9 mouse cellular contexts compared by ENCODE assay signal in genomic region chr5:28037639-28038038, GRCm38 (mm10). TPM values are rescaled to one million over a fixed set of nuclear protein-coding genes. Genes with fewer than 3 reads are reported as not detected.
DNase-seq lines count a peak whose midpoint lies in the region; ATAC-seq and TF ChIP-seq lines count a peak whose summit lies in the region.
"Had no signal": no experiment of that assay in that cellular context is flagged by ENCODE, and none has a peak within 500 bp of the region (broad histone marks: within the 10 kb centered on the region; RNA-seq: fewer than 3 reads in every experiment).

No protein-coding gene starts in this region.

- 0 out of 2 replicates have a peak, but pooled peaks have one; percentile 23 for ATAC-seq in intestine, embryonic 14.5 days (replicated peaks; ENCODE audit: low FRiP score, low TSS enrichment, low read depth)
- no peak for ATAC-seq in intestine, embryonic 15.5 days
- no peak for ATAC-seq in embryonic facial prominence, embryonic 15.5 days (ENCODE audit: insufficient number of reproducible peaks, low FRiP score, low TSS enrichment, low read depth)
- ATAC-seq in lung, postnatal 0 days, result peak; percentile 89

- 36% methylated on average over 5 of the region's 5 CpGs for WGBS in intestine, embryonic 14.5 days
- WGBS in intestine, embryonic 15.5 days, result 32% methylated on average over 5 of the region's 5 CpGs
- WGBS in embryonic facial prominence, embryonic 15.5 days, result 34% methylated on average over 5 of the region's 5 CpGs
- WGBS in lung, postnatal 0 days, result 3% methylated on average over 5 of the region's 5 CpGs

- H3K27ac ChIP-seq in intestine, embryonic 14.5 days (ENCODE audit: low read depth), result no peak overlapping the region
- H3K27ac ChIP-seq in intestine, embryonic 15.5 days, result no peak overlapping the region
- H3K27ac ChIP-seq in embryonic facial prominence, embryonic 15.5 days (replicated peaks), result 0 out of 2 replicates have a peak overlapping the region, but pooled peaks have one; percentile 4
- H3K27ac ChIP-seq in lung, postnatal 0 days (ENCODE audit: low read length), result peak overlapping the region; percentile 87
- H3K27ac ChIP-seq: limb, embryonic 15.5 days had no signal

- no peaks in the 10 kb centered on the region for H3K27me3 ChIP-seq in intestine, embryonic 14.5 days (replicated peaks; ENCODE audit: control insufficient read depth, insufficient read depth, low read length)
- H3K27me3 ChIP-seq in intestine, embryonic 15.5 days (replicated peaks), result no peaks in the 10 kb centered on the region
- no peaks in the 10 kb centered on the region for H3K27me3 ChIP-seq in embryonic facial prominence, embryonic 15.5 days
- no peaks in the 10 kb centered on the region for H3K27me3 ChIP-seq in lung, postnatal 0 days (replicated peaks; ENCODE audit: insufficient read depth, low read length)
- H3K27me3 ChIP-seq: limb, embryonic 15.5 days had no signal

- no peak for TF ChIP-seq EP300 in lung, postnatal 0 days (IDR thresholded peaks at IDR 0.05)

- peak; percentile 16; the same call in 1 of the 2 replicates for TF ChIP-seq CTCF in lung, postnatal 0 days (IDR thresholded peaks at IDR 0.05)

- no peak overlapping the region for H3K4me2 ChIP-seq in intestine, embryonic 14.5 days (ENCODE audit: low read length)
- no peak overlapping the region for H3K4me2 ChIP-seq in intestine, embryonic 15.5 days (replicated peaks)
- no peak overlapping the region for H3K4me2 ChIP-seq in embryonic facial prominence, embryonic 15.5 days (replicated peaks)
- H3K4me2 ChIP-seq in lung, postnatal 0 days (replicated peaks; ENCODE audit: low read depth, low read length), result peak overlapping the region; percentile 47
- H3K4me2 ChIP-seq: limb, embryonic 15.5 days had no signal

- no peaks in the 10 kb centered on the region for H3K9me3 ChIP-seq in intestine, embryonic 14.5 days (ENCODE audit: control insufficient read depth, low read length)
- H3K9me3 ChIP-seq in intestine, embryonic 15.5 days, result no peaks in the 10 kb centered on the region
- H3K9me3 ChIP-seq in embryonic facial prominence, embryonic 15.5 days (replicated peaks), result no peaks in the 10 kb centered on the region
- H3K9me3 ChIP-seq in lung, postnatal 0 days (ENCODE audit: low read length), result no peaks in the 10 kb centered on the region
- H3K9me3 ChIP-seq: limb, embryonic 15.5 days had no signal

- no peak overlapping the region for H3K4me3 ChIP-seq in intestine, embryonic 14.5 days (ENCODE audit: low read depth, low read length)
- no peak overlapping the region for H3K4me3 ChIP-seq in intestine, embryonic 15.5 days (replicated peaks)
- H3K4me3 ChIP-seq in embryonic facial prominence, embryonic 15.5 days (replicated peaks), result no peak overlapping the region
- no peak overlapping the region for H3K4me3 ChIP-seq in lung, postnatal 0 days (ENCODE audit: low read depth, low read length)
- H3K4me3 ChIP-seq: limb, embryonic 15.5 days had no signal

- no peak for DNase-seq in intestine, embryonic 14.5 days (ENCODE audit: low spot score)
- DNase-seq in Muller cell, postnatal 12 days (ENCODE audit: inconsistent ontology term), result peak; percentile 53
- DNase-seq in lung, postnatal 0 days (ENCODE audit: low spot score), result peak; percentile 96
- no peak for DNase-seq in embryo, embryonic 9.5 days (ENCODE audit: extremely low spot score)
- no peak for DNase-seq in thymus, postnatal 25 days
- DNase-seq in layer of hippocampus, postnatal 10 days (ENCODE audit: low spot score in 2 of 2), result no peak

- no peaks in the 10 kb centered on the region for H3K36me3 ChIP-seq in intestine, embryonic 14.5 days (ENCODE audit: control insufficient read depth, insufficient read depth, low read length)
- H3K36me3 ChIP-seq in intestine, embryonic 15.5 days, result no peaks in the 10 kb centered on the region
- H3K36me3 ChIP-seq in embryonic facial prominence, embryonic 15.5 days, result no peaks in the 10 kb centered on the region
- no peaks in the 10 kb centered on the region for H3K36me3 ChIP-seq in lung, postnatal 0 days (ENCODE audit: insufficient read depth, low read length)
- H3K36me3 ChIP-seq: limb, embryonic 15.5 days had no signal

- H3K4me1 ChIP-seq in intestine, embryonic 14.5 days (replicated peaks; ENCODE audit: control insufficient read depth, insufficient read depth, low read length), result peaks cover 15% of the 10 kb centered on the region
- H3K4me1 ChIP-seq in intestine, embryonic 15.5 days (replicated peaks), result peaks cover 23% of the 10 kb centered on the region
- peaks cover 18% of the 10 kb centered on the region for H3K4me1 ChIP-seq in embryonic facial prominence, embryonic 15.5 days
- H3K4me1 ChIP-seq in lung, postnatal 0 days (ENCODE audit: insufficient read depth, low read depth, low read length), result peaks cover 27% of the 10 kb centered on the region; the same call in 1 of the 2 replicates

- no peak overlapping the region for H3K9ac ChIP-seq in intestine, embryonic 14.5 days (ENCODE audit: low read length)
- no peak overlapping the region for H3K9ac ChIP-seq in intestine, embryonic 15.5 days
- H3K9ac ChIP-seq in embryonic facial prominence, embryonic 15.5 days, result no peak overlapping the region
- no peak overlapping the region for H3K9ac ChIP-seq in lung, postnatal 0 days (replicated peaks; ENCODE audit: low read depth)
- H3K9ac ChIP-seq: limb, embryonic 15.5 days had no signal

RNA-seq across cellular contexts. Expression of gene Insig1, which starts 33.5 kb away (rescaled TPM):
- polyA plus RNA-seq in intestine, embryonic 14.5 days (2014; fragmentation: Nextera tagmentation; extraction: Ambion mirVana), result 119 and 158 TPM in 2 replicates
- 222 and 228 TPM in 2 replicates for polyA plus RNA-seq in intestine, embryonic 15.5 days (2015; fragmentation: Nextera tagmentation; extraction: Ambion mirVana)
- 44.9 and 48.5 TPM in 2 replicates for polyA plus RNA-seq in embryonic facial prominence, embryonic 15.5 days (2015; fragmentation: Nextera tagmentation; extraction: Ambion mirVana)
- 109 and 122 TPM in 2 replicates for polyA plus RNA-seq in lung, postnatal 0 days (2015; fragmentation: Nextera tagmentation; extraction: Ambion mirVana)
- 10 to 100 TPM; 82.7 to 88.7 TPM for total RNA-seq in layer of hippocampus, postnatal 10 days (2021)

Comparison
In these comparisons a context has a peak if more than half of its experiments do, and no peak if none do; other contexts are left out.
1. ATAC-seq: peak in intestine, embryonic 14.5 days (single experiment) and lung, postnatal 0 days (single experiment); none in intestine, embryonic 15.5 days (single experiment) and embryonic facial prominence, embryonic 15.5 days (single experiment).
2. DNase-seq: peak in Muller cell, postnatal 12 days (single experiment) and lung, postnatal 0 days (single experiment); none in intestine, embryonic 14.5 days (single experiment), embryo, embryonic 9.5 days (single experiment), thymus, postnatal 25 days (single experiment) and layer of hippocampus, postnatal 10 days (0 of 2).
3. H3K27ac ChIP-seq: peak in embryonic facial prominence, embryonic 15.5 days (single experiment) and lung, postnatal 0 days (single experiment); none in intestine, embryonic 14.5 days (single experiment) and intestine, embryonic 15.5 days (single experiment).